Mouse (Mus musculus) adrenal gland, postnatal 25 days (tissue): Measurements from ENCODE around the gene Gpbp1l1. TPM values are rescaled to one million over a fixed set of nuclear protein-coding genes. Genes with fewer than 3 reads are reported as not detected.

Experiments
- DNase-seq: peaks from one replicate; pipeline ENCODE4 v3.0.0; 2021; ENCODE audit warnings: mixed read lengths
- long read RNA-seq: library from polyadenylated mRNA; stranded (forward); transcript quantifications from one replicate; pipeline ENCODE4 v2.0.0, GENCODE M21; 2021
- total RNA-seq: library from RNA; stranded (reverse); gene quantifications from 2 replicates; pipeline ENCODE4 v1.2.3, GENCODE M21; 2021

Gene Gpbp1l1
- total RNA-seq: 96.5 and 97.4 TPM in 2 replicates
- long read RNA-seq, transcript Gpbp1l1-201 (12 exons, 3,588 nt): major isoform, 7 of 19 reads
- long read RNA-seq, partial matches to known transcripts: 7 of 19 reads
- long read RNA-seq, other reads (novel, unspliced or antisense): 5 of 19 reads

- peak; percentile 99 for DNase-seq
Measured at GRCm38 (mm10) chr4:116557306-116558121, at the start of gene Gpbp1l1. Gene Gpbp1l1, plus strand, starts transcription at chr4:116557658.

DNA sequence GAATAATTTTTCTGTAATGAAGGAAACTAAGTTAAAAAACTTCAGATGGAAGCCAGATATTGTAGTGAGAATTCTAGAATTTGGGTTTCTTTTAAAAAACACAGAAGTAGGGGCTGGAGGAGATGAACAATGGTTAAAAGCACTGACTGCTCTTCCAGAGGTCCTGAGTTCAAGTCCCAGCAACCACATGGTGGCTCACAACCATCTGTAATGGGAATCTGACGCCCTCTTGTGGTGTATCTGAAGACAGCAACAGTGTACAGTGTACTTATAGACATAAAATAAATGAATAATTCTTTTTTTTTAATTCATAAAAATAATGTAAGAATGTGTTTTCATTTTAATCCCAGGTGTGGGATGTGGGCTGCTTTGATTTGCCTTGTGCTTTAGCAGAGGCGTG is 26.3 kb upstream of the Gpbp1l1 start:
- DNase-seq: no peak

GRCm38 (mm10) chr4:116536351-116536750 is 21.1 kb upstream of the Gpbp1l1 start:
- DNase-seq: no peak

DNA sequence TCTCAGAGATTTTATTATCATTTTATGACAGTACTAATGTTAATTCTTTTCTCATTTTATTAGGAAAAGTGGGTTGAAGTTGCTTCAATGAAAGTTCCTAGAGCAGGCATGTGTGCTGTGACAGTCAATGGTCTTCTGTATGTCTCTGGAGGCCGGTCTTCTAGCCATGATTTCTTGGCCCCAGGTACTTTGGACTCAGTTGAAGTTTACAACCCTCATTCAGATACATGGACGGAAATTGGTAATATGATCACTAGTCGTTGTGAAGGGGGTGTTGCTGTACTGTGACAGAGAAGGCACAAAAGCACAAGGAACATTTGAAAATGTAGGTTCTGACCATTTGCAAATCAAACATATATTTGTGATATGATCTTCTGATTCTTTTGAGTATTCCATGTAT is 19.7 kb upstream of the Gpbp1l1 start:
- no peak for DNase-seq

- no peak for DNase-seq
Measured at GRCm38 (mm10) chr4:116550432-116550831, 7.0 kb upstream of the Gpbp1l1 start.

- no peak for DNase-seq
Measured at GRCm38 (mm10) chr4:116553035-116553434, 4.4 kb upstream of the Gpbp1l1 start.

DNA sequence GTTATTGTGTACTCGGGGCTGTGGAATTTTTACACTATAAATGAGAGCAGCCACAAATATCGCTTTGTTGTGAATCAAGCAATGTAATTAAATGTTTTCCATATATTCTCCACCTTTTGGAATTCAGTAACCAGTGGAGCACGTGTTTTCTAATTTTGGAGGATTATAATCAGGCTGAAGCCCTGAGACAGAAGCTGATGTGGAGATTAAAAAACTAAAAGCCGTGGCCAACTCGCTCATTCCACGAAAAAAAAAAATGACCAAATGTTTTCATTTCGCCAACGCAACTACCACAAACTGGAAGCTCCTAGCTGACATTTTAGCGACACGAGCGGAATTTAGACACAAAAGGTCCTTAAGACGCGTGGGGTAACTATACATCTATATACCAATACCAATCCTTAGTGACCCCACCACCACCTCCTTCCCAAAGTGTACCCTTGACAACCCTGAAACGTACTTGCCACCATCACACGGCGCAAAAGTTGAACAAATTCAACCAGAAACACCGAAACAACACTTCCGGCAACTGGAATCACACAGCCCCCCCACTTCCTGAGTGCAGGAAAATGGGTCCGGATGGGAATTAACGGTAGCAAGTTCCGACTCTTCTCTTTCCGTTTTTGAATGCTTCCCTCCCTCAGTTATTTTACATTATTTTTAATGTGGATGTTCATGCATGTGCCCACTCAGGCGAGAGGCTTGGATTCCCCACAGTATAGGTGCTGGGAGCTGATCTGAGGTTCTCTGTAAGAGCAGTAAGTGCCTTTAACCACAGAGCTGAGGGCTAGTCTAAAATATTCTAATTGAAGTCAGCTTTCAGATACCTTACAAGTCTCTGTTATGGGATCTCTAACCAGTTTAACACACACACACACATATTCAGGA is 1.8 kb upstream of the Gpbp1l1 start, which contains the start of gene Tmem69:
Gene Tmem69, minus strand, starts transcription at position 524 of the 888 bp plus-strand sequence.
- DNase-seq: peak; percentile 65

DNA sequence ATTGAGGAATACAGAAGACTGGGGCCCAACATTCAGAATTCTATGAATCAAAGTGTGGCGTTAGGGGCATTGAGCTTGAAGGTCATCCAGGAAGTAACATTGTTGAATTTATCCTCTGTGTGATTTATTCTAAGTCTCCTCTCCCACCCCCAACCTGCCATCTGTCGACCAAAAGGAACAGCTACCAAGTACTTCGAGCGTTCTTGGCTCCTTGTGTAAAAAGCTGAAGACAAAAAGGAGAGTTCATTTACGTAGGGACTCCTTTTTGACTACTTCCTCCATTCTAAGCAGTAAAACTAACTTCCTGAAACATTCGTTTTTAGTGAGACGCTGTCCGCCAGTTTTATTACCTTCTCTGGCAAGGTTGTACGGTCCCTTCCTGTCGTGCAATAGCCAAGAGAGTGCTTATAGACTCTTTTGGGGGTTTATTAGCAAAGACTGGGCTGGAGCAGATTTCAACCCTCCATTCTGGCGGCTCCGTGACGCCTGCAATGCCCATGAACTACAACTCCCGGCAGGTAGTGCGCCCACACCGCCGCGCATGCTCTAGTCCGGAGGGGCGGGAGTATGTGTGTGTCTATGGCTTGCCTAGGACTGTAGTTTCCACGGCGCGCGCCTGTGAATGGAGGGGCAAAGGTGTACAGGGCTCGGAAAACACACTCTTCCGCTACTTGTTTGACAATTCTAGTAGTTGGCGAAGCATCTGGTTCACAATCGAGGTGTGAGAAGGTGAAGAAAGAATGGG is 725 bp upstream of the Gpbp1l1 start:
- peak; percentile 92 for DNase-seq

DNA sequence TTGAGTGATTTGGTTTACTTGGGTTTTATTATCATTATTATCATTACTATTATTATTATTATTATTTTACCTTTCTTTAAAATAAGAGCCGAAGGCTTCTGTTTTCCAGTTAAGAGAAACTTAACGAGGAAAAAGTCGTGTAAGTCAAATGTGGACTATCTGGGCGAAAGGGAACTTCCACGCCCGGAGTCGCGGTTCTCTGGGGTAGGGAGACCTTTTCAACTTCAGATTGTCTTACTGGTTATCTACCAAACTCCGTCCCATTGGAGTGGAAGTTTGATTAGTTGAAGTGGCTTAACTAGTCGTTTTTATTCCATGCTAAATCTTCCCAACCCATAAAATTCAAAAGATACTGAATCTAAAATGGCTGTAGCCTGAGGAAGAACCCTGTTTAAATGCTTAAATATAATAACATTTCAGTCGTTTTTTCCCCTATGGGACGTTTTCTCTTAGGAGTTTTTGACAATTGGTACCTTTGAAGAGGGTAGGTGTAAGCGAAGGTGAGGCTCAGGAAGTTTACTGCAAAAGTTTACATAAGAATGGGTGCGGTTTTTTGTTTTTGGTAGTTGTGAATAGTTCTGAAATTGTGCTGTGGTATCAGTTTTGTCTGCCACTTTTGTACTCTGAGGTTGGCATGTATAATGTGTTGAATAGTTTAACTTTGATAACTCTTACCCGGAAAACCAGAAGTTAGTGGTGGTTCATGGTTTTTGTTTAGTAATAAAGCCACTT is 859 bp downstream of the Gpbp1l1 start:
- DNase-seq: peak; percentile 11

GRCm38 (mm10) chr4:116595793-116596192 is 38.3 kb downstream of the Gpbp1l1 start:
- no peak for DNase-seq

DNA sequence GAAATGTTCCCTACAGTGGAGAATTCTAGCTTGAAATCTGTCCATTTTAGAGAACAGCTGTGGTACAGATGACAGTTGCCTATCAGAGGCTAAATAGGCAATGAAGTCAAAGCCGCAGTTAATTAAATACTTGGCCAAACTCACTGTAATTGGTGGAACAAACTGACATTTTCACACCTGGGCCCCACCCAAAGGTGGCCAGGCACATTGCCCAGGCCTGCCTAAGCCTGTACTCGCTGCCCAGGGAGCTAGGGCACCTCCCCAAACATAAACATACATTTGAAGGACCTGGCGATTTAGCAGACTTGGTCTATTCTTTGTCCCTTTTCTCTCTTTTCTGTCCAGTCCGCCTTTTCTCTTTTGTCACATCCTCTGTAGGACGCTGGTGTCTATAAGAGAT is 38.9 kb downstream of the Gpbp1l1 start, which contains the start of gene Ccdc17:
Gene Ccdc17, plus strand, starts transcription at position 276 of the 400 bp plus-strand sequence.
- no peak for DNase-seq

- DNase-seq: peak; percentile 89
Measured at GRCm38 (mm10) chr4:116596978-116597881, 39.8 kb downstream of the Gpbp1l1 start.

- DNase-seq: no peak
Measured at GRCm38 (mm10) chr4:116612621-116613020, 55.2 kb downstream of the Gpbp1l1 start.

GRCm38 (mm10) chr4:116615237-116615636 is 57.8 kb downstream of the Gpbp1l1 start:
- no peak for DNase-seq

DNA sequence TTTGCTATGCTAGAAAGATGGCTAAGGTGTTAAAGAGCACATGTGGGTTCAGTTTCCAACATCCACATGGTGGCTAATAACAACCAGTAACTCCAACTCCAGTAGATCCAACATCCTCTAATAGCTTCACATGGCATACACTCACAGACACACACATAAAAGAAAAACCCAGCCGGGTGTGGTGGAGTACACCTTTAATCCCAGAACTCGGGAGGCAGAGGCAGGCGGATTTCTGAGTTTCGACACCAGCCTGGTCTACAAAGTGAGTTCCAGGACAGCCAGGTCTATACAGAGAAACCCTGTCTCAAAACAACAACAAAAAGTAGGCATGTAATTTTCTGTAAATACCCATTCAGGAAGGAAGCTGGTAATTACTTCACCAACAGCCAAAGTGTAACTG is 67.4 kb downstream of the Gpbp1l1 start:
- DNase-seq: no peak

- peak; percentile 81 for DNase-seq
Measured at GRCm38 (mm10) chr4:116626658-116627358, 69.3 kb downstream of the Gpbp1l1 start.

DNA sequence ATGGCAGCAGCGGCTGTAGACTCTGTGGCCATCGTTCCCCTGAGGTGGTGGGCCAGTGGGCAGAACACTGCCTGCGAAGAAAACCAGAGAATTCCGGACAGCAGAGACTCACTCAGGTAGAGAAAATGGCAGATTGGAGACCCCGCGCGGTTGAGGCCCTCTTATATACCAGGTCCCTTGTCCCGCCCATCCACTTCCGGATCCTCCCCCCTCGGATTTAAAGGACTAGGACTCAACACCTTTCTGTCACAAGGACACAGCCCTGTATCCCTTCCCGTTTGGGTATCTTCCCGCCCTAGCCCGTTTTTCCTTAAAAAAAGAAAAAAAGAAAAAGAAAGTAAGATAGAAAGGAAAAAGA is 69.9 kb downstream of the Gpbp1l1 start:
- DNase-seq: peak; percentile 83

DNA sequence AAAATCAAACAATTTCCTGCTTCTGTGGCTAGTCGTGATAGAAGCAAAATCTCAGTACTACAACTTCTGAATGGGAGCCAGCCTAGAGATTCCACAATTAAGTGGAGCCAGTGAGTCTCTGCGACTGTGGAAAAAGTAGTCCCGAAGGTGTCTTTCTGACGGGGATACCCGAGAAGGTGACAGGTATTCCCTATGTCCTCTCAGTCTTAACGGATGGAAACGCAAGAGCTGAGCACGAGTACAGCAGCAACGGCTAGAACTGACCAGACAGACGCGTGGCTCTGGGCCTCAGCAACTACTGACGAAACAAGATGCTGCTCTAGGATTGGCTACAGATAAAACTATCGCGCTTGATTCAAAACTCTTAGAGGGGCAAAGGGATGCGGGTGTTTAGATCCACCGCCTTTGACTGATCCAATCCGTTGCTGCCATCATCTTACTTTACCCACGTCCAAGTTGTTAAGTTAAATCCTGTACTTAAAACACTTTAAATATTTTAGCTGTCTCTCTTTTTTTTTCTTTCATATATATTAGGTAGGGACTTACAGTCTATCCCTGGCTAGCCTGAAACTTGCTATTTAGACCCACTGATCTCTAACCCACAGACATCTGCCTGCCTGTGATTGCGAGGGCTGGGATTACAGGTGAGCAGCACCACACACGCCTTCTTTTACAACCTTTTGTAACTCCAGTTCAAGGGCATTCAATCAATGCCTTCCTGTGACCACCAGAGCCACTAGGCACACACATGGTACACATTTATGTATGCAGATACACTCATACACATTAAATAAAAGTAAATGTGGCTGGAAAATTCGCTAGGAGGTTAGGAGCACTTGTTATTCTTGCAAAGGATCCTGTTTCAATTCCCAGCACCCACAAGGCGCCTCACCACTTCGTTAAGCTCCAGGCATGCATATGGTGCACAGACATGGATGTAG is 70.5 kb downstream of the Gpbp1l1 start, which contains the start of gene Nasp:
Gene Nasp, minus strand, starts transcription at position 220 of the 941 bp plus-strand sequence.
- DNase-seq: peak; percentile 56
